Mouse (Mus musculus) kidney, embryonic 16.5 days (tissue): ENCODE results near the gene S100a6. TPM values are rescaled to one million over a fixed set of nuclear protein-coding genes. Genes with fewer than 3 reads are reported as not detected.

Experiments
- ATAC-seq: fragments of 200-750 bp; cut with Nextera tagmentation; 2 replicates; pipeline ENCODE4 v1.8.0; 2017; ENCODE audit warnings: moderate TSS enrichment; ENCODE audit not compliant: low FRiP score, low TSS enrichment
- H3K27ac ChIP-seq: fragments of 300-500 bp; sonication (generic); 2 replicates; pipeline ENCODE4 v1.5.1; 2014; ENCODE audit warnings: low read length
- H3K27me3 ChIP-seq: fragments of 300-500 bp; sonication (generic); 2 replicates; pipeline ENCODE4 v1.6.1; 2014; ENCODE audit warnings: low read length, control low read depth, mixed read lengths; ENCODE audit not compliant: insufficient read depth
- H3K36me3 ChIP-seq: fragments of 300-500 bp; sonication (generic); 2 replicates; pipeline ENCODE4 v1.6.1; 2014; ENCODE audit warnings: low read length, control low read depth, mixed read lengths; ENCODE audit not compliant: insufficient read depth
- H3K4me1 ChIP-seq: fragments of 300-500 bp; sonication (generic); 2 replicates; pipeline ENCODE4 v1.6.1; 2014; ENCODE audit warnings: low read length, control low read depth, mixed read lengths; ENCODE audit not compliant: insufficient read depth
- H3K4me2 ChIP-seq: fragments of 300-500 bp; sonication (generic); replicated peaks from 2 replicates; pipeline ENCODE4 v1.6.1; 2014; ENCODE audit warnings: low read depth, low read length
- H3K4me3 ChIP-seq: fragments of 300-500 bp; sonication (generic); 2 replicates; pipeline ENCODE4 v1.5.1; 2014; ENCODE audit warnings: mild to moderate bottlenecking, low read length
- H3K9ac ChIP-seq: fragments of 300-500 bp; sonication (generic); replicated peaks from 2 replicates; pipeline ENCODE4 v1.6.1; 2014; ENCODE audit warnings: low read length
- H3K9me3 ChIP-seq: fragments of 300-500 bp; sonication (generic); 2 replicates; pipeline ENCODE4 v1.6.1; 2016; ENCODE audit warnings: low read length, control low read depth
- WGBS: fragments of 180-500 bp; shearing (Covaris S2); extraction: QIAGEN DNeasy Blood & Tissue Kit; methylation state at CpG from one replicate; pipeline ENCODE4 v1.1.7; 2014; 5-methylcytosine and 5-hydroxymethylcytosine counted together
- polyA plus RNA-seq: library from polyadenylated mRNA; unstranded; fragments of >200 nt; fragmentation: Nextera tagmentation; extraction: Ambion mirVana; gene quantifications from 2 replicates; pipeline ENCODE4 v1.2.1, GENCODE M21; 2015

S100a6 gene
- polyA plus RNA-seq, 1 experiment from 2014 or later = 181 TPM

GRCm38 (mm10) chr3:90586016-90586643 is 26.6 kb upstream of the S100a6 start:
- no peak overlapping the region for H3K4me3 ChIP-seq
- WGBS = 81% methylated on average over 15 of the region's 15 CpGs
- H3K27me3 ChIP-seq = no peaks in the 10 kb centered on the region
- no peak overlapping the region for H3K9ac ChIP-seq
- H3K27ac ChIP-seq = no peak overlapping the region
- no peak for ATAC-seq
- peaks cover 12% of the 10 kb centered on the region; the same call in 1 of the 2 replicates for H3K4me1 ChIP-seq
- no peaks in the 10 kb centered on the region for H3K36me3 ChIP-seq
- no peak overlapping the region for H3K4me2 ChIP-seq
- H3K9me3 ChIP-seq = no peaks in the 10 kb centered on the region

DNA sequence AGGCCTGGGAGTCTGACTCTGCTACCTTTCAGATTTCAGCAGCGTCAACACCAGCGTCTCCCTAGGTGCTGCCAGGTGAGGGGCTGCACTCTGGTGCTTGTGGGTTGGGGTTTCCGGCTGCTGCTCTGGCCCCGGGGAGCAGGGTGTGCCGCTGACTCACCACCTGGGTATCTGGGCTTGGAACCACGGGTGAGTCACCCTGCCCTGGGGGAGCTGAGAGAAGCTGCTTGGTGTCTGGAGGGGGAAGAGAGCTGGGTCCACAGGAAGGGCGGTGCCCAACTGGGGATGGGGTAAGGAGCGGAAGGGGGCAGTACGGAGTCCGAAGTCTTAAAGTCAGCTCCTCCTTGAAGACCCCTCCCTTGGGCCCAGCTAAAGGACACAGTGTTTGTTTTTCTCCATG is 25.8 kb upstream of the S100a6 start:
- H3K9ac ChIP-seq = no peak overlapping the region

GRCm38 (mm10) chr3:90587361-90588101 is 25.2 kb upstream of the S100a6 start:
- no peak overlapping the region for H3K4me2 ChIP-seq
- H3K27me3 ChIP-seq = no peaks in the 10 kb centered on the region
- no peaks in the 10 kb centered on the region for H3K9me3 ChIP-seq
- 81% methylated on average over 14 of the region's 14 CpGs for WGBS
- ATAC-seq = no peak
- H3K9ac ChIP-seq = no peak overlapping the region
- H3K27ac ChIP-seq = peak overlapping the region; percentile 52
- no peaks in the 10 kb centered on the region for H3K36me3 ChIP-seq
- no peak overlapping the region for H3K4me3 ChIP-seq
- peaks cover 12% of the 10 kb centered on the region; the same call in 1 of the 2 replicates for H3K4me1 ChIP-seq

More for the DNA sequence above, 25.8 kb upstream of the S100a6 start:
- peak overlapping the region; percentile 52 for H3K27ac ChIP-seq
- H3K4me2 ChIP-seq = no peak overlapping the region
- 56% methylated on average over 10 of the region's 10 CpGs for WGBS
- H3K36me3 ChIP-seq = no peaks in the 10 kb centered on the region
- H3K27me3 ChIP-seq = no peaks in the 10 kb centered on the region
- H3K4me1 ChIP-seq = peaks cover 12% of the 10 kb centered on the region; the same call in 1 of the 2 replicates
- no peak overlapping the region for H3K4me3 ChIP-seq
- no peaks in the 10 kb centered on the region for H3K9me3 ChIP-seq
- ATAC-seq = peak; percentile 50

GRCm38 (mm10) chr3:90589390-90589789 is 23.3 kb upstream of the S100a6 start:
- no peaks in the 10 kb centered on the region for H3K36me3 ChIP-seq
- H3K9me3 ChIP-seq = no peaks in the 10 kb centered on the region
- no peak overlapping the region for H3K4me2 ChIP-seq
- no peak for ATAC-seq
- H3K27ac ChIP-seq = no peak overlapping the region
- no peak overlapping the region for H3K4me3 ChIP-seq
- 72% methylated on average over 6 of the region's 6 CpGs for WGBS
- H3K27me3 ChIP-seq = no peaks in the 10 kb centered on the region
- H3K9ac ChIP-seq = no peak overlapping the region
- peaks cover 12% of the 10 kb centered on the region; the same call in 1 of the 2 replicates for H3K4me1 ChIP-seq

DNA sequence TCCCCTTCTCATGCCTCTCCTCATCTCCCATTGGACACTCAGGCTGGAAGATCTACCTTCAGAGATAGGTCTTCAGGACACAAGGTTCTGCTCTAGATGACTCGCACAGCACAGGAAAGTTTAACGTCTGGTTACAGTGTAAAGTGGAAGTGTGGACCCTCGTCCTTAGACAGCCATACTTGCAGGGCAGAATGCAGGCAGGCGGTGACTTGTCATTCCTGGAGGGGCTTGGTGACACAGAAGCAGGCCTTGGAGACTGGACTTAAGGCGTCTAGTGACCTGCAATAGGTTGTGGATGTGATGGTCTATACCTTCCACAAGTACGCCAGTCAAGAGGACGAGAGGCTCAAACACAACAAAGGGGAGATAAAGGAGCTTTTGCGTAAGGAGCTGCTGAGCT is 22.7 kb upstream of the S100a6 start, which contains the start of gene S100a2:
S100a2 (plus strand) TSS at position 301 of the 400 bp plus-strand sequence.
- no peaks in the 10 kb centered on the region for H3K27me3 ChIP-seq
- ATAC-seq = no peak
- H3K4me2 ChIP-seq = no peak within 1 kb of the TSS
- H3K36me3 ChIP-seq = no peaks in the 10 kb centered on the region
- no peak within 1 kb of the TSS for H3K27ac ChIP-seq
- H3K9me3 ChIP-seq = no peaks in the 10 kb centered on the region
- H3K4me1 ChIP-seq = peaks cover 12% of the 10 kb centered on the region; the same call in 1 of the 2 replicates
- no peak within 1 kb of the TSS for H3K9ac ChIP-seq
- no peak within 1 kb of the TSS for H3K4me3 ChIP-seq
- 92% methylated on average over 8 of the region's 8 CpGs for WGBS

DNA sequence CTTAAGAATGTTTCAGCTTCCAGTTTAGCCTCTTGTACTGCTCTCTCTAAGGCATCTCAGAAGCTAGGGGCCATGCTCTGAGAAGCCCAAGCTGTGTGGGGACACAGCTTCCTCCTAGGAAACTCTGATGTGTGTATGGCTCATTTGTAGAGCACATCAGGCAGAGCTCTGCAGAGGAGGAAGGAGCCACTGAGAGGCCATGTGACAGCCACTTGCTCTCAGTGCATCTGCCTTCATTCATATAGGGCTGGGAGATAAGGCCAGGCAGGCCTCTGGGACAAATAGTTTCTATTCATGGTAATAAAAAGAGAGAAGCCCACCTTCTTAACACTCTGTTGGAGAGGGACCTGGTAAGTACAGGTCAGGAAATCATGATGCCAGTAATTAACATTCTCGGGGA is 18.2 kb upstream of the S100a6 start:
- no peak for ATAC-seq
- H3K4me2 ChIP-seq = no peak overlapping the region
- no peaks in the 10 kb centered on the region for H3K27me3 ChIP-seq
- H3K4me1 ChIP-seq = peaks cover 8% of the 10 kb centered on the region
- no peaks in the 10 kb centered on the region for H3K36me3 ChIP-seq
- H3K9me3 ChIP-seq = no peaks in the 10 kb centered on the region
- WGBS = 33% methylated on average over 1 of the region's 1 CpGs
- no peak overlapping the region for H3K4me3 ChIP-seq
- no peak overlapping the region for H3K9ac ChIP-seq
- no peak overlapping the region for H3K27ac ChIP-seq

DNA sequence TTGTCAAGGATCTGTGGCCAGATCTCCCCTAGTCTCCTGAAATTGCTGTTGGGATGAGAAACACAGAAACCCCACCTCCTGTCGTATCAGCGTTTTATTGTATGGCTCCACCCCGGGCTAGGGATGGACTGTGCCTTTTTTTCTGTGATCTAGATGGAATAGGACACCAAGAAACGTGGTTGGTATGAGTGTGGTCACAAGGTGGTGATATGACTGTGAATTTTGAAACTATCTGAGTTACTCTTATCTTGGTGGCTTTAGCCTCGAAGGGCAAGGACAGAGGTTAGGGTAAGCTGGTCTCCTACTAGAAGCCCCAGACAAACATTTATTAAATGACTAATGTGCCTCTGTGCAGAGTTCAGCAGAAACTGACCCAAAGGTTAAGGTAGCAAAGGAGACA is 17.1 kb upstream of the S100a6 start:
- peaks cover 8% of the 10 kb centered on the region for H3K4me1 ChIP-seq
- no peak overlapping the region for H3K27ac ChIP-seq
- H3K4me3 ChIP-seq = no peak overlapping the region
- H3K27me3 ChIP-seq = no peaks in the 10 kb centered on the region
- no peak overlapping the region for H3K4me2 ChIP-seq
- H3K9me3 ChIP-seq = no peaks in the 10 kb centered on the region
- H3K36me3 ChIP-seq = no peaks in the 10 kb centered on the region
- H3K9ac ChIP-seq = no peak overlapping the region
- ATAC-seq = no peak
- 69% methylated on average over 5 of the region's 5 CpGs for WGBS

DNA sequence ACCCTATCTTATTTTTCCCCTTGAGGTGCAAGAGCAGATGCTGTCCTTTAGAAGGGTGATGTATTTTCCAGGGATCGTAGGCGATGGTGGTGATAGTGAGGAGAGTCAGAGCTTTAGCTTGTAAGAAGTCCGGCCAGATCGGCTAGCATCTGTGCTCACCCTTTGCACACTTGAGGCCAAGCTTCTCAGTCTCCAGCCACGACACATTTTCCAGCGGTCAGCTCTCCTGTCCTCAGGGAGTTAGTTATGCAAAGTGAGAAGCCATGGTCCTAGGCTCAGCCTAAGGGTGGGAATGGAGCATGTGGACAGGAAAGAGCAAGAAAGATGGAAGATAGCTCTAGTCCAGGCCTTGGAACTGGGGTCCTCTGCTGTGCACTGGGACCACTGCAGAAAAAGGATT is 15.9 kb upstream of the S100a6 start:
- Histone ChIP-seq H3K27me3 (no peaks in the 10 kb centered on the region), H3K36me3 (no peaks in the 10 kb centered on the region), H3K9me3 (no peaks in the 10 kb centered on the region), H3K27ac (no peak overlapping the region), H3K4me1 (peaks cover 8% of the 10 kb centered on the region), H3K4me2 (no peak overlapping the region), H3K4me3 (no peak overlapping the region), H3K9ac (no peak overlapping the region)
- no peak for ATAC-seq
- WGBS = 82% methylated on average over 6 of the region's 6 CpGs

GRCm38 (mm10) chr3:90597736-90598135 is 14.9 kb upstream of the S100a6 start:
- ATAC-seq = no peak
- H3K4me2 ChIP-seq = no peak overlapping the region
- WGBS = 34% methylated on average over 6 of the region's 6 CpGs

DNA sequence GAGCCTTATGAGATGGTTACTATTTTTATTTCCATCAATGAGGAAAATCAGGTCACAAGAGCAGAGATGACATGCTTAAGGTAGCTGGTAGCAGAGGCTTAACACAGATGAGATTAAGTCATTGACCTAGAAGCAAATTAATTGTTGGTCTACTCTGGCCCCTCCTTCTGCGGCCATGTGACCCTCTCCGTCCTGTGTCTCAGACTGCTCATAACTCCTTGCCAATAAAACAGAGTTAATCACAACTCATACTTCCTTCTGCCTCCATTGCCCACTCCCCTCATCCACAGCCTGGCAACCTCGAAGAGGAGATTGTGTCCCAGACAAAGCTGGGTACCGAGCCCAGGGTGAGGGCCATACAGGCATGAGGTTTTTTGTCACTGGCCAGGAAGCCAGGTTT is 14.5 kb upstream of the S100a6 start:
- WGBS = 67% methylated on average over 4 of the region's 4 CpGs
- ATAC-seq = no peak
- H3K4me2 ChIP-seq = no peak overlapping the region

More at GRCm38 (mm10) chr3:90597736-90598135, 14.9 kb upstream of the S100a6 start:
- peaks cover 8% of the 10 kb centered on the region for H3K4me1 ChIP-seq
- no peak overlapping the region for H3K27ac ChIP-seq
- H3K36me3 ChIP-seq = no peaks in the 10 kb centered on the region
- no peaks in the 10 kb centered on the region for H3K27me3 ChIP-seq
- H3K9ac ChIP-seq = no peak overlapping the region
- no peak overlapping the region for H3K4me3 ChIP-seq
- H3K9me3 ChIP-seq = no peaks in the 10 kb centered on the region

More for the DNA sequence above, 14.5 kb upstream of the S100a6 start:
- H3K27me3 ChIP-seq = no peaks in the 10 kb centered on the region
- no peak overlapping the region for H3K4me3 ChIP-seq
- peaks cover 8% of the 10 kb centered on the region for H3K4me1 ChIP-seq
- H3K36me3 ChIP-seq = no peaks in the 10 kb centered on the region
- H3K9ac ChIP-seq = no peak overlapping the region
- H3K9me3 ChIP-seq = no peaks in the 10 kb centered on the region
- H3K27ac ChIP-seq = no peak overlapping the region
